Mouse (Mus musculus) kidney, adult 10 weeks (tissue): ENCODE results near the gene Rell1. TPM values are rescaled to one million over a fixed set of nuclear protein-coding genes. Genes with fewer than 3 reads are reported as not detected.

Source experiments
- polyA plus RNA-seq: library from polyadenylated mRNA; stranded (reverse); fragments of 350-450 nt; fragmentation: Illumina TruSeq; extraction: RNeasy Lipid Tissue Mini Kit (QIAGEN cat#74804); gene quantifications from one replicate; pipeline ENCODE4 v1.2.3, GENCODE M21; 2014; ENCODE audit warnings: low read depth, low replicate concordance

The Rell1 gene
- 15.0 TPM for polyA plus RNA-seq

DNA sequence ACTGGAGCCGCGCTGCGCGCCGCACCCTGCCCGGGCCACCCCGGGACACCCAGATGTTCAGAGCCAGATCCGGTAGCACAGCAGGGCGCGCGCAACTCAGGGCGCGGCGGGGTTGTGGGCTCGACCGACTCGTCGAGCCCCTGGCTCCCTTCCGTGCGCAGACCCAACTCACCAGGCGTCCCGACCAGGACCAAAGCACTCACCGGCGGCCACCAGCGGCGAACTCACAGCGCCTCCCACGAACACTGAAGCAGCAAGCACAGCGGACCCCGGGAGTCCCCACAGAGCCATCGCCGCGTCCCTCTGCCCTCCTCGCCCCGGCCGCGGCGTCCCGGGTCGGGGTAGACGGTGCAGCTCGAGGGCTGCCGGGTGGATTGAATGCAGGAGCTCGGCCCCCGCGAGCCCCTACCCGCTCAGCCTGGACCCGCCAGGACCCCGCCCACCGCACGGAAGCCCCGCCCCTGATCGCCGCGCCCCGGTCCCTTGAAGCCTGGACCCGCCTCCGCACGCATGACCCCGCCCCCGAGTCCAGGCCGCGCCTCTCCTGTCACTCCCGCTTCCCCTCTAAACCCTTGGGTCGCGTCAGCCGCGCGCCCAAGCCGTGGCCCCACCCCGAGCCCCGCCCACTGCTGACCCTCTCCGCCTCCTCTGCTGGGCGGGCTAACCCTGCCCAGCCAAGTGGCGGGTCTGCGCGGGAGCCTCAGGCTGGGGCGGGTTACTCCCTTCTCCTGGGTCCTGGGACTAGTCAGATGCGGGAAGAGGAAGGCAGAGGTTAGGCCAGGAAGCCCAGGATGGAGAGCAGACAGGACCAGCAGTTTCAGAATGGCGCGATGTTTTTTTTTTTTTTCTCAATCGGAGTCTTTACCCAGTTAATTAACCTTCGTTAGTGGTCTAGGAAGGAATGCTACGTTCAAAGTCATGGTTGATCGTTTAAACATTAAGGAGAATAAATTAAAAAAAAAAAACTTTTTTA, at the start of gene Rell1:
Gene Rell1, minus strand, starts transcription at position 455 of the 973 bp plus-strand sequence.

Other genes with a start within 250 kb of the Rell1 start
- gene 0610040J01Rik, start 156.5 kb downstream of the Rell1 start, polyA plus RNA-seq: 30.8 TPM
- gene Pgm2, start 124.1 kb upstream of the Rell1 start, polyA plus RNA-seq: 49.3 TPM
- 73.0 TPM for gene Tbc1d1, start 187.4 kb upstream of the Rell1 start, polyA plus RNA-seq